Mouse (Mus musculus) cerebellum, adult 2 months (tissue): ENCODE data around the gene Kcnh1.

ENCODE experiments used
- CTCF ChIP-seq: fragments of 200-500 bp; IDR thresholded peaks from 2 replicates; pipeline ENCODE4 v1.5.1; 2011; ENCODE audit warnings: low read depth, mild to moderate bottlenecking, control low read depth, low read length, moderate library complexity, borderline replicate concordance; ENCODE audit not compliant: insufficient read depth
- POLR2A ChIP-seq: fragments of 200-500 bp; IDR thresholded peaks from 2 replicates; pipeline ENCODE4 v1.6.1; 2011; ENCODE audit warnings: low read length, control low read depth, borderline replicate concordance; ENCODE audit not compliant: insufficient read depth

GRCm38 (mm10) chr1:192454501-192454900, 263.9 kb downstream of the Kcnh1 start:
- no peak for TF ChIP-seq CTCF
- TF ChIP-seq POLR2A: no peak
